Mouse (Mus musculus): ENCODE results near the gene Vash1.

The Vash1 gene

DNA sequence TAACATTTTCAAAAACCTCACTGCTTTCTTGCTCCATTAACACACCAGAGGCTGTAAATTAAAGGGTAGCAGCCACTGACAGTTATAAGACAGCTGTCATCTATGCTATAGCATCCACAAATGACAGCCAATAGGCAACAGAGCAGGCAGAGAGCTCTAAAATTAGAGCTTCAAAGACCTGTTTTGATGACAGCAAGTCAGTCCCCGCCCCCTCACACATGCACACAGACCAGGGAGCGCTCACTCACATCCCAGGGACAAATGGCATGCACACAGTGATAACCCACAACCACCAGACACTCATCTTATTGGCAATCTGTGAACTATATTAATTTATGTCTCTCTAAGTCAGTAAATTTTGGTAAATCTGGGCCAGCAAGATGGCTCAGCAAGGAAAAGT is 45.8 kb downstream of the Vash1 start:
- DNase-seq, result peak; percentile 44

DNA sequence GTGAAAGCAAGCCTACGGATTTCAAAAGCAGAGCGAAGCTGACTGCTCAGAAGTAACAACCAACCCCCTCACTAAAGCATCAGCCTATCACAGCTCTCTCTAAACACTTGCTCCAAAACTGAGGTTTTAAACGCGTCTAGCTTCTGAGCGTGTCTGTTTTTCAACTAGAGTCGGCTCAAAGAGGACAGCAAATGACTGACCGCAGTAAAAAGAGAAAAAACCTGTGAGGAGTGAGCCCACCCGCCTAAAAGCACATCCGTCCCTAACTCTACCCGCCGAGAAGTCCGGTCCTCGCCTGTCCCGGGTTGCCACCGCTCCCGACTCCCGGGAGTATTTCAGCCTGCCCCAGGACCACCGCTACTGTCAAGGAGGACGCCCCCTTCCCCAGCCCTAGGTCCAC is 47.2 kb downstream of the Vash1 start:
- DNase-seq, result no peak

DNA sequence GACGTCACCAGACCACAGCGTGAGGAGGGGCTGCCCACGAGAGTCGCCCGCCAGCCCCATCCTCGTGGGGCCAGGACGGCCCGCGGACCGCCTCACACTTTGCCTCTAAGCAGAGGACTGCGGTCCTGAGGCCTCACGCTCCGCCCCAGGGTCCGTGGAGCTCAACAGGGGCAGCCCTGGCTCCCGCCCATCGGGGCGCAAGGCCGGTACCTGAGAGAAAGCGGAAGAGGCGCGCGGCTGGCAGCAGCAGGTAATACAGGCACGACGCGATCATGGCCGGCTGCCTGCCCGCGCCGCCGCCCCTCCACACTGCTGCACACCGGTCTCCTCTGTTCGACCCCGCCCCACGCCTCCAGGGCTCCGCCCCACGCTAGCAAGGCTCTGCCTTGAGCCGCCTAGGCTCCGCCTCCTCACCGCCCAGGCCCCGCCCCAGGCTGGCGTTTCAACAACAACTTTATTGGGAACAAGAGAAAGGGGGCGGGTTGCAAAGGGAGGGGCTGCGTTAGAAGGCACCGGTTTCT is 47.7 kb downstream of the Vash1 start, which contains the start of gene Angel1:
Gene Angel1 (minus strand): TSS at position 341 of the 521 bp plus-strand sequence.
- peak; percentile 98 for DNase-seq

DNA sequence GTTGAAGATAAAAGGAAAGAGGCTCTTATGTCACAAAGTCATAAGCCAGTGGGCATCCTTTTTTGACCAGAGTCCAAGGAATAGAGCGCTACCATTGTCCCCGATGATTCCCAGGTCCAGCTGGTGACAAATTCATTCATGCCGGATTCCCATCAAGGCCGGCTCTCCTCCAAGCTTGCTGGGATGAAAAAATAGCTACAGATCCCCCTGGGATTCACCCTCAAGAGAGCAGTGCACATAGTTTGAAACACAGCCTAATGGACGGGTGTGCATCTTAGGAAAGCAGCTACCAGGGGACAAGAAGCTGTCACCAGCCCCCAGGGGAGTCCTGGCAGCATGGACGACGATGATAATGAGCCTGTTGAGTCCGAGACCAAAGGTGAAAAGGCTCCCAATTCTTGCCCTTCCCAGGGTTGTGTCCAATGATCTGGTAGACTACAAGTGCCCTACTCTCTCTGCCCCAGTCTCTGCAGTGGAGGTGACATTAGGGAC is 55.9 kb downstream of the Vash1 start, which contains the start of gene Lrrc74a:
Gene Lrrc74a (plus strand): TSS at position 51 of the 492 bp plus-strand sequence.
- DNase-seq, result no peak
